Mouse (Mus musculus) lung, adult 18-20 months (tissue): ENCODE measurements around the gene Olfr137.

Experiments used
- DNase-seq, 2 experiments: peaks; one replicate each; pipeline ENCODE4 v3.0.0; 2022; ENCODE audit warnings: mixed read lengths in 2 of 2

Olfr137 gene

DNA sequence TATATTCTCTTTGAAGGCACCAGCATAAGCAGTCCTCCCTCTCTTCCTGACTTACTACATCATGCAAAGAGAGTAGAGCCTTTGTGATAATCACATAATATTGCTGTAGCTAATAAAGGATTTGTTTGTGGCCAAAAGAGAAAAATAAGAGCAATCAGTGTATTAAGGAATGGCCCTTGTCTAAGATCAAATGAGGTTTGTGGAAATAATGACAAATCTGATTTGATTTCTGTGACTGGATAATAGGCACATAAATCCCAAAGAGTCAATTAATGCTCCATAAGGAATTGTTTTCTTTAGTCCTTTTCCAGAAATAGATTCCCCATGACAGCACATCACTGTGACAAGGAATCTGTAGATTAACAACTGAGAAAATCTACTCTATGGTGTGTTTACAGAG lies at the start of gene Olfr137:
TSS of gene Olfr137 (minus strand) at position 101 of the 400 bp plus-strand sequence.
- DNase-seq, result no peak

DNA sequence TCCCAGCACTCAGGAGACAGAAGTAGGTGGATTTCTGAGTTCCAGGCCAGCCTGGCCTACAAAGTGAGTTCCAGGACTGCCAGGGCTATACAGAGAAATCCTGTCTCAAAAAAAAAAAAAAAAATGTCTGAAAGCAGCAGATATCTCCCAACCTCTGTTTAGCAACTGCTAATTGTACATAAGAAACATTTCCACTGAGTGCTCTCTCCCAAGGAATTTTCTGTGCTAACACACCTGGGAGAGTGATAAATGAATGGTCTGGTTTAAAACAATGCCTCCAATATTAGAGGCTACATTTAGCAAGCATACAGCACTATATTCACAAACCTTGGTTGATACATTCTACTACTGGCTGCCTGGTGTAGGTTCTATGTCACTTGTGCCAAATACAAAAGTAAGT lies 22.2 kb upstream of the Olfr137 start, which contains the start of gene Olfr136:
TSS of gene Olfr136 (plus strand) at position 301 of the 400 bp plus-strand sequence.
- DNase-seq, result no peak

DNA sequence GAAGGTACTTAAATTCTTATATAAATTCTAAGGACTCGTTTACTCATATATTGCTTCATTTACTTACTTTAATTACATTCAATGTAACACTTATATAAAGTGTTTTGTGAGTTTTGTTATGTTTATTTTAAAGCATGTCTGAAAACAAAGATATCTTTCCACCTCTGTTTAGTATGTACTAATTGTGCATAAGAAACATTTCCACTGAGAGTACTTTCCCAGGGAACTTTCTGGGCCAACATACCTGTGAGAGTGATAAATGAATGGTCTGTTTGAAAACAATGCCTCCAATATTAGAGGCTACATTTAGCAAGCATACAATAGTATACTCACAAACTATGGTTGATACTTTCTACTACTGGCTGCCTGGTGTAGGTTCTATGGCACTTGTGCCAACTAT lies 46.6 kb downstream of the Olfr137 start, which contains the start of gene Olfr138:
TSS of gene Olfr138 (plus strand) at position 301 of the 400 bp plus-strand sequence.
- no peak for DNase-seq
